Comparison of ENCODE assay signal across 7 mouse cellular contexts in genomic region chr4:154010907-154011645, GRCm38 (mm10). TPM values are rescaled to one million over a fixed set of nuclear protein-coding genes. Genes with fewer than 3 reads are reported as not detected.
A peak's percentile ranks its signal among the peaks of the same experiment; 100 is the strongest.
DNase-seq lines count a peak whose midpoint lies in the region; ATAC-seq and TF ChIP-seq lines count a peak whose summit lies in the region.

No protein-coding gene starts in this region.

- H3K9me3 ChIP-seq in forebrain, embryonic 12.5 days = no peaks in the 10 kb centered on the region
- no peaks in the 10 kb centered on the region for H3K9me3 ChIP-seq in liver, embryonic 11.5 days (ENCODE audit: control insufficient read depth, low read length)
- no peaks in the 10 kb centered on the region for H3K9me3 ChIP-seq in stomach, embryonic 16.5 days (replicated peaks; ENCODE audit: control insufficient read depth, low read length)

- H3K4me1 ChIP-seq in spleen, adult 2 months (ENCODE audit: control insufficient read depth, insufficient read depth, insufficient read length) = peaks cover 18% of the 10 kb centered on the region
- H3K4me1 ChIP-seq in forebrain, embryonic 12.5 days = peaks cover 25% of the 10 kb centered on the region
- peaks cover 17% of the 10 kb centered on the region for H3K4me1 ChIP-seq in liver, embryonic 11.5 days (replicated peaks; ENCODE audit: control insufficient read depth, insufficient read depth, low read length)
- peaks cover 14% of the 10 kb centered on the region for H3K4me1 ChIP-seq in stomach, embryonic 16.5 days (ENCODE audit: control insufficient read depth, insufficient read depth, low read length)

- 32% methylated on average over 13 of the region's 13 CpGs for WGBS in spleen, adult 2 months
- 28% methylated on average over 13 of the region's 13 CpGs for WGBS in forebrain, embryonic 12.5 days
- WGBS in liver, embryonic 11.5 days = 27% methylated on average over 13 of the region's 13 CpGs
- 27% methylated on average over 13 of the region's 13 CpGs for WGBS in stomach, embryonic 16.5 days

- peak overlapping the region; percentile 93; the same call in 1 of the 2 replicates for H3K4me3 ChIP-seq in spleen, adult 2 months (ENCODE audit: extremely low read depth, insufficient read depth, insufficient read length)
- peak overlapping the region; percentile 100 for H3K4me3 ChIP-seq in forebrain, embryonic 12.5 days (replicated peaks)
- H3K4me3 ChIP-seq in liver, embryonic 11.5 days (ENCODE audit: low read depth, low read length) = peak overlapping the region; percentile 100
- H3K4me3 ChIP-seq in stomach, embryonic 16.5 days (replicated peaks; ENCODE audit: low read length) = peak overlapping the region; percentile 98

- ATAC-seq in forebrain, embryonic 12.5 days (ENCODE audit: low FRiP score) = no peak; the same call in 1 of the 2 replicates
- peak; percentile 58 for ATAC-seq in liver, embryonic 11.5 days (replicated peaks; ENCODE audit: low FRiP score)
- ATAC-seq in stomach, embryonic 16.5 days (ENCODE audit: insufficient read depth, low FRiP score) = 0 out of 2 replicates have a peak, but pooled peaks have one; percentile 22

- DNase-seq in spleen, adult 2 months (ENCODE audit: low read depth in 1 of 2, low spot score in 2 of 2) = no peak
- no peak for DNase-seq in spleen, postnatal 10 days (ENCODE audit: low spot score in 2 of 2)
- DNase-seq in liver, embryonic 11.5 days (ENCODE audit: low spot score) = no peak
- no peak for DNase-seq in T-cell, adult 2 months (ENCODE audit: low spot score)
- no peak for DNase-seq in frontal cortex, postnatal 10 days (ENCODE audit: low spot score in 2 of 2)

- H3K4me2 ChIP-seq in forebrain, embryonic 12.5 days = peak overlapping the region; percentile 97
- peak overlapping the region; percentile 98 for H3K4me2 ChIP-seq in liver, embryonic 11.5 days
- H3K4me2 ChIP-seq in stomach, embryonic 16.5 days (ENCODE audit: low read depth, low read length) = peak overlapping the region; percentile 75

- peak overlapping the region; percentile 96 for H3K9ac ChIP-seq in forebrain, embryonic 12.5 days
- peak overlapping the region; percentile 95 for H3K9ac ChIP-seq in liver, embryonic 11.5 days (ENCODE audit: low read depth, low read length)
- H3K9ac ChIP-seq in stomach, embryonic 16.5 days (ENCODE audit: low read length) = peak overlapping the region; percentile 97

- TF ChIP-seq CTCF in spleen, adult 2 months (IDR thresholded peaks at IDR 0.05; ENCODE audit: extremely low read depth, insufficient read depth, insufficient read length, insufficient replicate concordance) = no peak

- H3K27ac ChIP-seq in spleen, adult 2 months (ENCODE audit: insufficient read depth, low read length) = peak overlapping the region; percentile 56
- H3K27ac ChIP-seq in forebrain, embryonic 12.5 days = peak overlapping the region; percentile 31; the same call in 1 of the 2 replicates
- peak overlapping the region; percentile 64; the same call in 1 of the 2 replicates for H3K27ac ChIP-seq in liver, embryonic 11.5 days (ENCODE audit: low read depth, low read length)
- H3K27ac ChIP-seq in stomach, embryonic 16.5 days (ENCODE audit: low read length) = no peak overlapping the region

- no peaks in the 10 kb centered on the region; the same call in 1 of the 2 replicates for H3K27me3 ChIP-seq in spleen, adult 2 months (ENCODE audit: control insufficient read depth, insufficient read depth, low read length)
- H3K27me3 ChIP-seq in forebrain, embryonic 12.5 days = no peaks in the 10 kb centered on the region
- no peaks in the 10 kb centered on the region for H3K27me3 ChIP-seq in liver, embryonic 11.5 days (replicated peaks; ENCODE audit: control insufficient read depth, insufficient read depth, low read length)
- H3K27me3 ChIP-seq in stomach, embryonic 16.5 days (ENCODE audit: control insufficient read depth, insufficient read depth, low read length) = no peaks in the 10 kb centered on the region

- H3K36me3 ChIP-seq in spleen, adult 2 months (ENCODE audit: control insufficient read depth, insufficient read depth, low read length) = peaks cover 8% of the 10 kb centered on the region
- peaks cover 37% of the 10 kb centered on the region for H3K36me3 ChIP-seq in forebrain, embryonic 12.5 days (replicated peaks)
- H3K36me3 ChIP-seq in liver, embryonic 11.5 days (ENCODE audit: control insufficient read depth, insufficient read depth, low read length) = peaks cover 16% of the 10 kb centered on the region
- H3K36me3 ChIP-seq in stomach, embryonic 16.5 days (ENCODE audit: control insufficient read depth, insufficient read depth, low read length) = 0 out of 2 replicates have a peak, but pooled peaks cover 3% of the 10 kb centered on the region

- no peak for TF ChIP-seq POLR2A in spleen, adult 2 months (IDR thresholded peaks at IDR 0.05; ENCODE audit: low read depth, low read length)

RNA-seq across cellular contexts. Expression of gene Lrrc47, which starts 0.5 kb away (rescaled TPM):
- polyA plus RNA-seq in spleen, adult 2 months (2012; rRNA removed) = 47.2 and 71.0 TPM in 2 replicates
- 32.5 and 32.6 TPM in 2 replicates for polyA plus RNA-seq in forebrain, embryonic 12.5 days (2016; fragmentation: Nextera tagmentation; extraction: Ambion mirVana)
- polyA plus RNA-seq in liver, embryonic 11.5 days (2014; fragmentation: Nextera tagmentation; extraction: Ambion mirVana) = 20.3 and 22.5 TPM in 2 replicates
- 8.6 and 10.9 TPM in 2 replicates for polyA plus RNA-seq in stomach, embryonic 16.5 days (2015; fragmentation: Nextera tagmentation; extraction: Ambion mirVana)

RNA-seq across cellular contexts. Expression of gene Smim1, which starts 15.0 kb away (rescaled TPM):
- polyA plus RNA-seq in spleen, adult 2 months (2012; rRNA removed) = 30.5 and 36.3 TPM in 2 replicates
- polyA plus RNA-seq in forebrain, embryonic 12.5 days (2016; fragmentation: Nextera tagmentation; extraction: Ambion mirVana) = 3.0 and 3.8 TPM in 2 replicates
- polyA plus RNA-seq in liver, embryonic 11.5 days (2014; fragmentation: Nextera tagmentation; extraction: Ambion mirVana) = 414 and 426 TPM in 2 replicates
- polyA plus RNA-seq in stomach, embryonic 16.5 days (2015; fragmentation: Nextera tagmentation; extraction: Ambion mirVana) = 58.7 and 63.0 TPM in 2 replicates

RNA-seq across cellular contexts. Expression of gene Ccdc27, which starts 31.4 kb away (rescaled TPM):
- not detected in 2 replicates for polyA plus RNA-seq in spleen, adult 2 months (2012; rRNA removed)
- polyA plus RNA-seq in forebrain, embryonic 12.5 days (2016; fragmentation: Nextera tagmentation; extraction: Ambion mirVana) = not detected in 2 replicates
- 0.08 TPM in 1 of 2 replicates, not detected in the other for polyA plus RNA-seq in liver, embryonic 11.5 days (2014; fragmentation: Nextera tagmentation; extraction: Ambion mirVana)
- not detected in 2 replicates for polyA plus RNA-seq in stomach, embryonic 16.5 days (2015; fragmentation: Nextera tagmentation; extraction: Ambion mirVana)

RNA-seq across cellular contexts. Expression of gene Cep104, which starts 36.1 kb away (rescaled TPM):
- 8.6 and 9.6 TPM in 2 replicates for polyA plus RNA-seq in spleen, adult 2 months (2012; rRNA removed)
- 21.4 and 22.5 TPM in 2 replicates for polyA plus RNA-seq in forebrain, embryonic 12.5 days (2016; fragmentation: Nextera tagmentation; extraction: Ambion mirVana)
- polyA plus RNA-seq in liver, embryonic 11.5 days (2014; fragmentation: Nextera tagmentation; extraction: Ambion mirVana) = 14.3 and 15.8 TPM in 2 replicates
- polyA plus RNA-seq in stomach, embryonic 16.5 days (2015; fragmentation: Nextera tagmentation; extraction: Ambion mirVana) = 12.0 and 13.9 TPM in 2 replicates

RNA-seq across cellular contexts. Expression of gene Dffb, which starts 36.1 kb away (rescaled TPM):
- 23.1 and 33.5 TPM in 2 replicates for polyA plus RNA-seq in spleen, adult 2 months (2012; rRNA removed)
- polyA plus RNA-seq in forebrain, embryonic 12.5 days (2016; fragmentation: Nextera tagmentation; extraction: Ambion mirVana) = 9.9 and 11.9 TPM in 2 replicates
- polyA plus RNA-seq in liver, embryonic 11.5 days (2014; fragmentation: Nextera tagmentation; extraction: Ambion mirVana) = 17.2 and 18.5 TPM in 2 replicates
- 12.4 and 12.8 TPM in 2 replicates for polyA plus RNA-seq in stomach, embryonic 16.5 days (2015; fragmentation: Nextera tagmentation; extraction: Ambion mirVana)
